Mouse (Mus musculus): ENCODE results near the gene Sctr. TPM values are rescaled to one million over a fixed set of nuclear protein-coding genes. Genes with fewer than 3 reads are reported as not detected.

The Sctr gene
- 0.78 and 1.0 TPM in 2 replicates for polyA plus RNA-seq (2016; fragmentation: Nextera tagmentation; extraction: Ambion mirVana)

- no peaks in the 10 kb centered on the region for H3K9me3 ChIP-seq (replicated peaks)
- H3K27ac ChIP-seq: no peak within 1 kb of the TSS
- peak within 1 kb of the TSS; percentile 42 for H3K4me3 ChIP-seq
- no peaks in the 10 kb centered on the region for H3K36me3 ChIP-seq
- H3K9ac ChIP-seq: peak within 1 kb of the TSS; percentile 55
- H3K27me3 ChIP-seq: peaks cover 25% of the 10 kb centered on the region
- WGBS: under 1% methylated on average over 36 of the region's 39 CpGs
- H3K4me2 ChIP-seq (replicated peaks): peak within 1 kb of the TSS; percentile 82
- ATAC-seq (ENCODE audit: low FRiP score): peak; percentile 85
- peaks cover 12% of the 10 kb centered on the region for H3K4me1 ChIP-seq
Observed at GRCm38 (mm10) chr1:120006844-120007790, at the start of gene Sctr. TSS of gene Sctr (plus strand) at chr1:120006894.

- no peak for ATAC-seq (ENCODE audit: low FRiP score)
- Histone ChIP-seq H3K36me3 (no peaks in the 10 kb centered on the region), H3K4me2 (replicated peaks) (no peak overlapping the region), H3K27me3 (no peaks in the 10 kb centered on the region), H3K27ac (no peak overlapping the region), H3K9me3 (replicated peaks) (no peaks in the 10 kb centered on the region), H3K4me3 (no peak overlapping the region), H3K9ac (no peak overlapping the region), H3K4me1 (no peaks in the 10 kb centered on the region)
- WGBS: 73% methylated on average over 9 of the region's 9 CpGs
Observed at GRCm38 (mm10) chr1:119957716-119958222, 48.9 kb upstream of the Sctr start.

GRCm38 (mm10) chr1:119959464-119959863 lies 47.2 kb upstream of the Sctr start:
- H3K27ac ChIP-seq: no peak overlapping the region
- H3K36me3 ChIP-seq: no peaks in the 10 kb centered on the region
- no peaks in the 10 kb centered on the region for H3K27me3 ChIP-seq
- no peak overlapping the region for H3K4me3 ChIP-seq
- H3K9ac ChIP-seq: no peak overlapping the region
- H3K4me2 ChIP-seq (replicated peaks): no peak overlapping the region
- peak; percentile 51; the same call in 1 of the 2 replicates for ATAC-seq (ENCODE audit: low FRiP score)
- H3K9me3 ChIP-seq (replicated peaks): no peaks in the 10 kb centered on the region
- 92% methylated on average over 4 of the region's 4 CpGs for WGBS
- H3K4me1 ChIP-seq: no peaks in the 10 kb centered on the region

- no peak for ATAC-seq (ENCODE audit: low FRiP score)
- WGBS: 72% methylated on average over 7 of the region's 7 CpGs
- H3K4me2 ChIP-seq (replicated peaks): no peak overlapping the region
Observed at GRCm38 (mm10) chr1:119959920-119960319, 46.8 kb upstream of the Sctr start.

GRCm38 (mm10) chr1:119965804-119966514 lies 40.7 kb upstream of the Sctr start:
- 56% methylated on average over 12 of the region's 12 CpGs for WGBS
- no peak overlapping the region for H3K27ac ChIP-seq
- H3K9me3 ChIP-seq (replicated peaks): no peaks in the 10 kb centered on the region
- no peak overlapping the region for H3K4me3 ChIP-seq
- no peak overlapping the region for H3K9ac ChIP-seq
- H3K36me3 ChIP-seq: no peaks in the 10 kb centered on the region
- no peak overlapping the region for H3K4me2 ChIP-seq (replicated peaks)
- H3K27me3 ChIP-seq: no peaks in the 10 kb centered on the region
- H3K4me1 ChIP-seq: no peaks in the 10 kb centered on the region
- ATAC-seq (ENCODE audit: low FRiP score): no peak

More at GRCm38 (mm10) chr1:119959920-119960319, 46.8 kb upstream of the Sctr start:
- no peak overlapping the region for H3K27ac ChIP-seq
- no peaks in the 10 kb centered on the region for H3K9me3 ChIP-seq (replicated peaks)
- H3K4me1 ChIP-seq: no peaks in the 10 kb centered on the region
- H3K9ac ChIP-seq: no peak overlapping the region
- H3K27me3 ChIP-seq: no peaks in the 10 kb centered on the region
- no peak overlapping the region for H3K4me3 ChIP-seq
- H3K36me3 ChIP-seq: no peaks in the 10 kb centered on the region

GRCm38 (mm10) chr1:119973117-119973516 lies 33.6 kb upstream of the Sctr start:
- no peak overlapping the region for H3K4me2 ChIP-seq (replicated peaks)
- 43% methylated on average over 4 of the region's 4 CpGs for WGBS

GRCm38 (mm10) chr1:119975141-119975540 lies 31.6 kb upstream of the Sctr start:
- ATAC-seq (ENCODE audit: low FRiP score): no peak
- no peaks in the 10 kb centered on the region for H3K9me3 ChIP-seq (replicated peaks)
- WGBS: 79% methylated on average over 4 of the region's 4 CpGs
- no peaks in the 10 kb centered on the region for H3K27me3 ChIP-seq
- H3K4me2 ChIP-seq (replicated peaks): no peak overlapping the region
- no peak overlapping the region for H3K9ac ChIP-seq
- no peak overlapping the region for H3K27ac ChIP-seq
- H3K4me1 ChIP-seq: no peaks in the 10 kb centered on the region
- no peak overlapping the region for H3K4me3 ChIP-seq
- H3K36me3 ChIP-seq: no peaks in the 10 kb centered on the region

More at GRCm38 (mm10) chr1:119973117-119973516, 33.6 kb upstream of the Sctr start:
- H3K4me1 ChIP-seq: no peaks in the 10 kb centered on the region
- no peak for ATAC-seq (ENCODE audit: low FRiP score)
- H3K27ac ChIP-seq: no peak overlapping the region
- no peak overlapping the region for H3K4me3 ChIP-seq
- H3K36me3 ChIP-seq: no peaks in the 10 kb centered on the region
- H3K9me3 ChIP-seq (replicated peaks): no peaks in the 10 kb centered on the region
- H3K27me3 ChIP-seq: no peaks in the 10 kb centered on the region
- H3K9ac ChIP-seq: no peak overlapping the region

GRCm38 (mm10) chr1:119986555-119986954 lies 20.1 kb upstream of the Sctr start:
- H3K4me3 ChIP-seq: no peak overlapping the region
- ATAC-seq (ENCODE audit: low FRiP score): no peak
- 88% methylated on average over 5 of the region's 5 CpGs for WGBS

GRCm38 (mm10) chr1:119996798-119997581 lies 9.7 kb upstream of the Sctr start, which contains the start of gene Cfap221:
TSS of gene Cfap221 (minus strand) at chr1:119997234.
- ATAC-seq (ENCODE audit: low FRiP score): peak; percentile 89
- H3K27ac ChIP-seq: no peak within 1 kb of the TSS
- 6% methylated on average over 30 of the region's 30 CpGs for WGBS

More at GRCm38 (mm10) chr1:119986555-119986954, 20.1 kb upstream of the Sctr start:
- Histone ChIP-seq H3K4me2 (replicated peaks) (no peak overlapping the region), H3K9ac (no peak overlapping the region), H3K27ac (no peak overlapping the region), H3K9me3 (replicated peaks) (no peaks in the 10 kb centered on the region), H3K4me1 (no peaks in the 10 kb centered on the region), H3K27me3 (no peaks in the 10 kb centered on the region), H3K36me3 (no peaks in the 10 kb centered on the region)

GRCm38 (mm10) chr1:119997644-119998043 lies 9.1 kb upstream of the Sctr start:
- Histone ChIP-seq H3K36me3 (no peaks in the 10 kb centered on the region), H3K4me1 (0 out of 2 replicates have a peak, but pooled peaks cover 3% of the 10 kb centered on the region), H3K4me3 (peak overlapping the region; percentile 42; the same call in 1 of the 2 replicates), H3K9me3 (replicated peaks) (no peaks in the 10 kb centered on the region), H3K9ac (no peak overlapping the region), H3K27ac (no peak overlapping the region), H3K4me2 (replicated peaks) (peak overlapping the region; percentile 74), H3K27me3 (no peaks in the 10 kb centered on the region)
- peak; percentile 42; the same call in 1 of the 2 replicates for ATAC-seq (ENCODE audit: low FRiP score)
- 28% methylated on average over 5 of the region's 5 CpGs for WGBS

More at GRCm38 (mm10) chr1:119996798-119997581, 9.7 kb upstream of the Sctr start, which contains the start of gene Cfap221:
- no peaks in the 10 kb centered on the region for H3K36me3 ChIP-seq
- no peaks in the 10 kb centered on the region for H3K27me3 ChIP-seq
- H3K4me3 ChIP-seq: peak within 1 kb of the TSS; percentile 42
- no peak within 1 kb of the TSS; the same call in 1 of the 2 replicates for H3K9ac ChIP-seq
- peak within 1 kb of the TSS; percentile 74 for H3K4me2 ChIP-seq (replicated peaks)
- H3K9me3 ChIP-seq (replicated peaks): no peaks in the 10 kb centered on the region
- 0 out of 2 replicates have a peak, but pooled peaks cover 3% of the 10 kb centered on the region for H3K4me1 ChIP-seq

- Histone ChIP-seq H3K4me1 (peaks cover 12% of the 10 kb centered on the region), H3K4me2 (replicated peaks) (peak overlapping the region; percentile 82), H3K27ac (no peak overlapping the region), H3K4me3 (peak overlapping the region; percentile 42), H3K9me3 (replicated peaks) (no peaks in the 10 kb centered on the region), H3K9ac (no peak overlapping the region), H3K36me3 (no peaks in the 10 kb centered on the region), H3K27me3 (peaks cover 25% of the 10 kb centered on the region)
- ATAC-seq (ENCODE audit: low FRiP score): no peak
- WGBS: 28% methylated on average over 11 of the region's 11 CpGs
Observed at GRCm38 (mm10) chr1:120007851-120008588, 1.3 kb downstream of the Sctr start.

Measured in hindbrain, embryonic 12.5 days (tissue).